Mouse (Mus musculus) Patski (cell line): ENCODE measurements at regions not wholly inside any gene's neighbourhood (a gene's known extent, or its start where the extent isn't known, plus 50 kb on each side); places are given as distances from the start of the nearest gene placed in this dataset.
"Not testable (repeated sequence)": the region's sequence is repeated elsewhere in the genome, so short reads cannot be mapped to it uniquely, and the experiment has no call there.

Experiments
- ATAC-seq: fragments of 100-300 bp; one replicate; pipeline ENCODE4 v1.8.0; 2021
- CTCF ChIA-PET: fragments of 350-600 bp; sonication (Branson Sonifier 250); formaldehyde crosslinking; loops from one replicate; lab custom pipeline; 2022; ENCODE audit warnings: inconsistent platforms; lab: Charles Lee
- POLR2A ChIA-PET: fragments of 350-600 bp; sonication (Branson Sonifier 250); formaldehyde crosslinking; loops from one replicate; lab custom pipeline; 2022; ENCODE audit warnings: antibody characterized with exemption, inconsistent platforms; lab: Charles Lee
- DNase-seq: peaks from one replicate; pipeline ENCODE4 v3.0.0-alpha.2; 2011; ENCODE audit warnings: low read depth, low spot score
- H3K27me3 ChIP-seq: fragments of 371-371 bp; one replicate; pipeline ENCODE4 v1.5.1; 2021
- CTCF ChIP-seq: fragments of 100-300 bp; IDR thresholded peaks from one replicate; pipeline ENCODE4 v1.5.1; 2021
- in situ Hi-C: fragments of 300-500 bp; cut with MboI; formaldehyde crosslinking; loops from 3 replicates; pipeline ENCODE4 v1.11.1; 2018; ENCODE audit warnings: low pct_unique_long_range_greater_than_20kb, mixed read lengths

GRCm38 (mm10) chr5:60966939-60967338 is 841.7 kb upstream of the G6pd2 start:
- in situ Hi-C loops: no loop called here
- TF ChIP-seq CTCF: no peak
- ChIA-PET POLR2A (interaction anchor here (0.7 kb wide), 1 partner anchor 436 kb away, joined by 3 read pairs; no protein-coding TSS in a partner anchor), CTCF (no interaction called here)
- ATAC-seq (no peak), DNase-seq (no peak)
- no peaks in the 10 kb centered on the region for H3K27me3 ChIP-seq

- TF ChIP-seq CTCF: no peak
- ChIA-PET POLR2A (no interaction called here), CTCF (no interaction called here)
- DNase-seq: no peak
- no peaks in the 10 kb centered on the region for H3K27me3 ChIP-seq
- no peak for ATAC-seq
- in situ Hi-C loops: no loop called here
Observed at GRCm38 (mm10) chr5:60969470-60969869, 839.1 kb upstream of the G6pd2 start.

- in situ Hi-C loops: no loop called here
- ATAC-seq: no peak
- ChIA-PET CTCF (no interaction called here), POLR2A (no interaction called here)
- H3K27me3 ChIP-seq: no peaks in the 10 kb centered on the region
- DNase-seq: no peak
- no peak for TF ChIP-seq CTCF
Observed at GRCm38 (mm10) chr5:60978693-60979092, 829.9 kb upstream of the G6pd2 start.

- DNase-seq: no peak
- in situ Hi-C loops: no loop called here
- no peaks in the 10 kb centered on the region for H3K27me3 ChIP-seq
- no peak for ATAC-seq
- ChIA-PET CTCF (no interaction called here), POLR2A (no interaction called here)
- TF ChIP-seq CTCF: no peak
Observed at GRCm38 (mm10) chr5:60988313-60988712, 820.3 kb upstream of the G6pd2 start.

GRCm38 (mm10) chr5:60989330-60989729 is 819.3 kb upstream of the G6pd2 start:
- H3K27me3 ChIP-seq, in situ Hi-C loops, CTCF ChIA-PET, POLR2A ChIA-PET, DNase-seq, ATAC-seq: not testable (repeated sequence)

- no peaks in the 10 kb centered on the region for H3K27me3 ChIP-seq
- DNase-seq: no peak
- ChIA-PET CTCF (no interaction called here), POLR2A (no interaction called here)
- no peak for TF ChIP-seq CTCF
- in situ Hi-C loops: no loop called here
- ATAC-seq: no peak
Observed at GRCm38 (mm10) chr5:60994761-60995523, 813.7 kb upstream of the G6pd2 start.

- ATAC-seq: no peak
- ChIA-PET POLR2A (no interaction called here), CTCF (no interaction called here)
- H3K27me3 ChIP-seq: no peaks in the 10 kb centered on the region
- no peak for TF ChIP-seq CTCF
- DNase-seq: no peak
- in situ Hi-C loops: no loop called here
Observed at GRCm38 (mm10) chr5:61035539-61036089, 773.0 kb upstream of the G6pd2 start.
